Mouse (Mus musculus) adrenal gland, postnatal 36 days (tissue): Measurements from ENCODE around the gene Ublcp1. TPM values are rescaled to one million over a fixed set of nuclear protein-coding genes. Genes with fewer than 3 reads are reported as not detected.

Source experiments
- DNase-seq, 2 experiments: peaks; one replicate each; pipeline ENCODE4 v3.0.0; 2021; ENCODE audit warnings: mixed read lengths in 1 of 2
- total RNA-seq, 2 experiments: library from RNA; stranded (reverse); gene quantifications; 2 replicates each; pipeline ENCODE4 v1.2.3; 2021

The Ublcp1 gene
- total RNA-seq, 2 experiments from 2014 or later: 42.5 to 44.1 TPM

DNA sequence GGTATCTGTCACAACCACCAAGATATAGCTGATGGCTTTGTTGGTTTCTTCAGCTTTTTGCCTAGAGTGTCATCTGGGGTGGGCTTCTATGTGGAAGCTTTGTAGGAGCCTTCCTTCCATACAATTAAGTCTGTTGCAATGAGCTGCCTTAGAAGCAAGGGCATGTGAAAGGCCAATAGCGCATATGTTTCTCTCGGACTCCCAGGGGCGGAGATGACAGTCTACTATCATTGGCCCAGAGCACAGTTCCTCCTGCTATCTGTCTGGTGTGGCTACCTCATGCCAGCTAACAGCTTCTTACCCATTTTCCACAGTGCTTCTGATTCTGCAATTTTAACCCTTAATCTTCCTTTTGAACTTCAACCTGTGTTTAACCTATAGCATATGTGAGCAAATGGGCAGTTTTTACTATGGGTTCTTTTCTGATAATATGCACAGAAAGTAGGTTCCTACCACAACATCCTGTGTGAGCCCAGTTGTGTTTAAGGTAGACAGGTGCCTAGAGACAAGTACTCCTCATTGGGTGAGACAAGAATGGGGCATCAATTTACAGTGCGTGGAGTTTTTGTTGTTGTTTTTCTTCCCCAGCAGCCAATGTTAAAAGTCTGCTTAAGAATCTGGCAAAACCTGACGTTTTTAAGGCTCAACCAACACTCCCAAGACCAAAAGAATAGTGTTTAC lies 24.5 kb upstream of the Ublcp1 start:
- no peak for DNase-seq

DNA sequence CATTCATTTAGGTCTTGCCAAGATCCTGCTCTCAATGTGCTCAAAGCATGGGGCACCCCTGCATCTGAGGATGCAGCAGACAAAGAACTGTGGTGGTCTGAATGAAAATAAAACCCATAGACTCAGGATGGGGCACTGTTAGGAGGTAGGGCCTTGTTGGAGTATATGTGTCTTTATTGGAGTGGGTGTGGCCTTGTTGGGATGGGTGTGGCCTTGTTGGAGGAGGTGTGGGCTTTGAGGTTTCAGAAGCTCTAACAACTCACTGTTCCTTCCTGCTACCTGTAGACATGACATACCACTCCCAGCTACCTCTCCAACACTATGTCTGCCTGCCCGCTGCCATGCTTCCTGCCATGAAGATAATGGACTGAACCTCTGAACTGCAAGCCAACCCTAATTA lies 18.8 kb upstream of the Ublcp1 start:
- DNase-seq: no peak

DNA sequence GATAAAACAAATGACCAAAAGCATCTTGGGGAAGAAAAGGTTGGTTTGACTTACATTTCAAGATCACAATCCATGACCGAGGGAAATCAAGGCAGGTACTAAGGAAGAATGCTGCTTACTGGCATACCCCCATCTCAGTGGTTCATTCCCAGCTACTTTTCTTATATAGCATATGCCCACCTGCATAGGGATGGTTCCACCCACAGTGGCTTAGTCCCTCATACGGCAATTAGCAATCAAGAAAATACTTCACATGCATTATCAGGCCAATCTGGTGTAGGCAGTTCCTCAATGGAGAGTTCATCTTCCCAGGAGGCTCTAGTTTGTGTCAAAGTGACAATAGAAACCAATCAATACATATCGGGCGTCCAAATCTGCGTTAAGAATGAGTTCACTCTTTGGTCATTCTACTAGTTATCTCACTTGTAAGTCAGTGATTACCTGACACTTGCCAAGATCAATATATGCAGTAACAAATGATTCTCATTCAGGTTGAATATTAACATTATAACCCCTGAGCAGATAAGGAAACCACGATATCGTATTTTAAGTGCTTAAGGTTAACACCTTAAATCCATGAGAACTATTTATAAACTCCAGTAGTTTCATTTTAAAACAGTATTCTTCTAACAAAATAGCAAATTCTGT lies 14.9 kb upstream of the Ublcp1 start:
- no peak for DNase-seq

DNA sequence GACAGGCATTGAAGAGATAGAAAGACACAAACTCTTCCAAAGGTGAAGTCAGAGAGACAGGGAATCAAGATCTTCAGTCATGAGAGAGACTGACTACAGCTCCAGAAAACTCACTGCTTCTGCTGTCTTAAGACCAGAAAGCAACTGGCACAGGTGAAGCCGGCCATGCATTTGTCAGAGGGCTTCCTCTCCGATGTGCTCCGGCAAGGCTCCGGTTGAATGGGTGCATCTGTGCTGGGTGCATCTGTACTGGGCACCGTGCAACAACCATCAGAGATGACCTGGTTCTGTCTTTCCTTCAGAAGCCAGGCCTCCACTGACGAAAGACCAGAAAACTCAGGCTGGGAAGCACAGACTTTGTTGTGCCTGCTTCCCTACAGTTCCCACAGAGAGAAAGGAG lies 9.9 kb upstream of the Ublcp1 start:
- no peak for DNase-seq

DNA sequence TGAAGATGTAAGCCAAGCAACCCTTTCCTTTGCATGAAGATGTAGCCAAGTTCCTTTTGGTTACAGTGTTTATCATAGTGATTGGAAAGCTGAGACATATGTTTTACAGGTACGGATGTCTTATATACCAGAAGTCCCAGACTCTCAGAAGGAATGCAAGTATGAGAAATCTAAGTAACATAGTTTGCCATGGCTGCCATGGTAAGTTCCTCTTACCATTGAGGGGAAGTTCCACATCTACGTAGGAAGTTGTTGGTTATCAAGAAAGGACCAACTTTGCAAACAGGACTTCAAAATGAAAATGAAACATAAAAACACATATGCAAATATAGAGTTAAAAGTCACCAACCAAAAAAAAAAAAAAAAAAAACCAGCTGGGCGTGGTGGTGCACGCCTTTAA lies 8.1 kb upstream of the Ublcp1 start:
- DNase-seq: no peak

DNA sequence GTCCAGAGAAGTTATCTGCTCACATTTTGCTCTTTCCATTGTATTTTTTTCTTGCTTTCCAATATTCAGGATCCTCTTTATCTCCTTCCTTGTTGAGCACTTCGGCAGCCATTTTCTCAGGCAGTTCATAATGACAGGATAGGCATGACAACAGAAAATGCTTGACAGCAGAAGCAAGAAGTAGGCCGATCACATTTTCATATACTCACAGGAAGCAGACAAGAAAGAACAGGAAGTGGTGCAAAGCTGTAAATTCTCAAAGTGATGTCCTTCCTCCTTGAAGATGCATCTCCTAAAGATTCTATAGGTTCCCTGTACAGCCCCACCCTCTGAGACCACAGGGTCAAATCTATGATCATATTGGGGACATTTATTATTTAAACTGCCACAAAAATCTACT lies 6.1 kb upstream of the Ublcp1 start:
- no peak for DNase-seq

DNA sequence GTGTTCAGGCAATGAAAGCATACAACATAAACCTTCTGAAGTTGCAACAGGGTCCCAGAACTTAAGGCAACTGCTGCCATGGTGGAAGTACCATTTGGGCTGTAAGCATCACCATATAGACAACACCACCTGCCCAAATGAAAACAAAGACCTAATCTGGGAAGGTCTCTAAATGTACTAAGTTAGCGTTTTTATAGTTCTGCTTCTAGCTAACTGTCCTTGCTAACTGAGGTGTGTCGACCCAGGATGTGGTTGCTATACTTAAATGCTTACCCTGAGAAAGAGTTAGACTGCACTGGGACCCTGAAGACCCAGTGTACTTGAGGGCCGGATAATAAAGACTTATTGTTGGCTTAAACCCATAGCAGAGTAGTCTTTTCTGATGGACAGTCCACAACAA lies 5.2 kb upstream of the Ublcp1 start:
- no peak for DNase-seq

DNA sequence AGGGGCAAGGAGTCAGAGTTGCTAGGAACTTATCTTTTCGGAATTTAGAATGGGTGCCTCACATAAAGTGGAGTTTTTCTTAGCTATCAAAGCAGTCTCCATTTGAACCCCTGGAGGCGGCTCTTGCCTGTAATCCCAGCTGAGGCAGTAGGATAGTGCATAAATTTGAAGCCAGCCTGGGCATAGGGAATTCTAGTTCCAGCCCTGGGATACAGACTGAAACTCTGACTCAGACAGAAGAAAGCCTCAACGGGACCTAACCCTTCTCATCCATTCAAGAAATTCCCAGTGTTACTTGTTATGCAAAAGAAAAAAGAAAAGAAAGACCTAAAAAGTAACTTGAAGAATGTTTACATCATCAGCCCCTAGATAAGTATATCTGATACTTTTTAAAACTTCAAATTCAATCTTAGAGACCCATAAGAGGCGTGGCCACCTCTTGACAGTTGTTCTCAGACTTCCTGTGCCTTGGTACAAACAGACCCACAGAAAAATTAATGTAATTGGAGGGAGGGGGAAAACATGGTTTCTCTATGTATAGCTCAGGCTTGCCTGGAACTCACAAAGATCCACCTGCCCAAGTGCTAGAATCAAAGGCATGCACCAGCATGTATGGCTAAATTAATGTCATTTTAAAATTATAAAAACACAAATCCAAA lies 1.2 kb upstream of the Ublcp1 start:
- no peak for DNase-seq

DNA sequence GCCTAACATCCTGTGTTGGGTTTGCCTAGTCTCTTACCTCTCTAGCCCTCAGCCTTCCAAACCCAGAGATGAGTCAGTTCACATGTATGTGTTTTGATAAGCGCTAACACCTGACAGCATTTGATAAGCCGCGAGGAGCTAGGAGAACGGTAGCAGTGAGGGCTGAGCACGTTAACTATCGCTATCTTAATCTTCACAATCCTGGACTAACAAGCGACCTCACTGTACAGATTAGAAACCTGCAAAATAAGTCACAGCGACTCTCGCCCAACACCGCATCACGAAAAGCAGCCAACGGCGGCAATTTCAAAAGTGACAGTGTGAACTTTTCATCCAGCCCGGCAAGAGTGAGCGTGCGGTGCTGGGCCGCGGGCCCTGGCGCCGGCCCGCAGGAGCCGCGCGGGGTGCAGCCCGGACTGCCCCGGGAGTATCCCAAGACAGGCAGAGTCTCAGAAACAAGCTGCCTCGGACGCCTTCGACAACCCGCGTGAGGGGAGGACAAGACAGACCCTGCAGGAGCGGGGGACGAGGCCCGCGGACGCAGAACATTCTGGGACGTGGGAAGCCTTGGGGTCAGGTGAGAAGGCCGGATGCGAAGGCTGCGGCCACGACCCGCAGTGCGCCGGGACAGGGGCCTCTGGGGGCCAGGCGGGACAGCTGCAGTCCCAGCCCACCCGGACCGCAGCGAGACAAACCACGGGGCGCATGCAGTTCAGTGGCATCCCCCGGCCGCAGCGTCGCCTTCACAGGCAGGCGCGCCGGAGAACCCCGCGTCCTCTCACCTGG lies 459 bp downstream of the Ublcp1 start:
- no peak for DNase-seq

DNA sequence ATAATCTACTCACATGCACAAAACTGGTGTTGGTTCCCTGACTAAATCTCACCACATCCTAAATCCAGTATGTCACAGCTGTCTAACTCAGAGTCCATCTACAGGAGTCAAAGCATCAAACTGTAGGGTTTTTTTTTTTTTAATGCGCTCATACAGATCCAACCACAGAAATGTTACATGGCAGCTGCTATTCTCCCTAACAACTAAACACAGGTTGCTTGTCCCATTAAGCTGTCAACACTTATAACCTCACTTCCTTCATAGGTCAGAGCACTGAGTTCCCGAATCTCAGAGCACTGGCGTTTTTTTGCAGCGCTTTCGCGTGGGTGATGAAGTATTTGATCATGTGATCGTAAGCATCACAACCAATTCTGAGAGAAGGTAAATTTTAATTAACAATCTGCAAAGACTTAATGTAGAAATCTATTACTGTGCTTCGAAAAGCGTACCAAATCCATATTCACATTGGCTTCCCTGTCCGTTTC lies 1.9 kb downstream of the Ublcp1 start:
- no peak for DNase-seq

DNA sequence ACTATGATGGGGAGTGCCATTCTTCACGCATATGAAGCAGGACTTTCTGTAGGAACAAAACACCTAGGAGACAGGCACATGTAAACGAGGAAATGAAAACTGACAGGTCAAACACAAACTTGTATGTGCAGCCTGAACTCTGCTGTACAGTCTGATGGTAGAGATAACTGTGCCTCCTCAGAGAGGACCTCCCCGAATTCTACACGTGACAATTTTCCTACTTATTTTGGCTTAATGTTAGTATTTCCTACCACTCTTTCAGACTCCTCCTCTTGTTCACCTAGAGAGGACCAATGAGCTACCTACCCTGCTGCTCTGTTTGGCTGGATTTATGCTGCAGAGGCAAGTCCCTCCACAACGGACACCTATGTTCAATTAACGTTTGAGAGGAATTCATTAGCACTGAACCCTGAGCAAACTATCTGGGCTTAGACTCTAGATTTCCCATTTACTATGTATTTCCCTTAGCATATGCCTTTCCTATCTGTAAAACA lies 3.3 kb downstream of the Ublcp1 start:
- no peak for DNase-seq

DNA sequence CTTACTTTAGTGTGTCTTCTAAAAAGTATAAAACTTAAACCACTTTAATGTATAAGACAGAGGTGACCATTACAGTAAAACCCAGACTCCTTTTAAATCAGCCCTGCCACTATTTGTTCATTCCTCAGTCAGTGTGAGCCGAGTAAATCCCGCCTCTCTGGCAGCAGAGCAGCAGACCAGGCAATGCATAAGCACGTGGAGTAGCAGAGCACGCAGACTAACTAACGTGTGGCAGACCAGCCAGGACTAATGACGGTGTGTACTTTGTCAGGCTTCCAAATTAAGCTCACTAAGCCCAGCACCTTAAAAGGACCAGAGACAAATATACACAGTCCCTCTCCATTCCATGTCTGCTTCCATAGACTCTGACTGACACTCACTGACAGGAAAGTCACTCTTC lies 8.8 kb downstream of the Ublcp1 start:
- no peak for DNase-seq

DNA sequence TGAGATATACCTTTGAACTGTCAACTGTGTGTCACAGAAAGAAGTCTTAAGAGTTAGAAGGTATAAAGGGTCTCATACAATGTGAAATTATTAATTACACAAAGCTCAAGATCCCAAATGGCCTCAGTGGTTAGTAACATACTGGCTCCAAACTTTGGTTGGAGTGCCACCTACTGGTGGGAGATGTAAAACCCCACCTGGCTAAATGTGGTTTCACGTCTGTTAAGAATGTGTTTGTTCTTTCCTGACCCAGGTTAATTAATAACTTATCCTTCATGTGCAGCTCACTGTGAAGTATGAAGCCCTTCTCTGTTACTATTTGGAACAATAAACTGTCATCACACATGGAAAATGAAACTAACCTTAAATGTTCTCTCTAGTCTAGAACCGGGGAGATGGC lies 16.9 kb downstream of the Ublcp1 start:
- DNase-seq: peak; percentile 53 to 64

DNA sequence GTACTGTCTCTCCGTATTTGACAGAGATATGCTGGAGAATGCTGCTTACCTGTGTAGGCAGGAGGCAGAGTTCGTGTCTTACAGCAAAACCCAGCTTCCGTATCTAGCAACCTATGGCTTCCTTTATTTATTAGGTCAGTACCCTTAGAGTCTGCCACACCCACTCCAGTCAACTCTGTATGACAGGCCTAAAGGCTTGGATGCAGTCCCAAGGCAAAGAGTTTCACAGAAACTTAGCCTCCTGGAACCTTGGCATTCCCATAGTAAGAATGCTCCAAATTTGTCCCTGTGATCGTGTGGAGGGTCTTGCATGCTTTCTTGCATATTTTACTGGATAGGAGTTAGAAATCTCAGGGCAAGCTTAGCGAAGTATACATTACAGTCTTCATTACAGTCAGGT lies 18.3 kb downstream of the Ublcp1 start:
- DNase-seq: peak in 1 of 2 experiments; percentile 7

DNA sequence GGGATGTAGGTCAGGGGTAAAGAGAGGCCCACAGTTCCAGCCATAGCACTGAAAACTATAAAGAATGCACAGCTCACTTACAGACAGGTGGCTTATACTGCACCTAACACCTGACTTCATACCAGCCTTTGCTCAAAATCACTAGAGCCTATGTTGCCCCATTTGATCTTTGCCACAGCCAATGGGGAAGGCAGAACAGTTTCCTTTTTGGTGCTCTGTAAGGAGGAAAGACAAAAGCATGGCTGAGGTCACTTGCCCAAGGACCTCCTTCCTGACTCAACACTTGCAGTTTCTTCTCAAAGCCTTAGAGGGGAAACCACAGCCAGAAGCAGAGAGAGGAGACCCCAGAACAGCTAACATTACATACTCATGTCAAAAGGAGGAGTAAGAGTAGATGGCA lies 19.3 kb downstream of the Ublcp1 start:
- no peak for DNase-seq

DNA sequence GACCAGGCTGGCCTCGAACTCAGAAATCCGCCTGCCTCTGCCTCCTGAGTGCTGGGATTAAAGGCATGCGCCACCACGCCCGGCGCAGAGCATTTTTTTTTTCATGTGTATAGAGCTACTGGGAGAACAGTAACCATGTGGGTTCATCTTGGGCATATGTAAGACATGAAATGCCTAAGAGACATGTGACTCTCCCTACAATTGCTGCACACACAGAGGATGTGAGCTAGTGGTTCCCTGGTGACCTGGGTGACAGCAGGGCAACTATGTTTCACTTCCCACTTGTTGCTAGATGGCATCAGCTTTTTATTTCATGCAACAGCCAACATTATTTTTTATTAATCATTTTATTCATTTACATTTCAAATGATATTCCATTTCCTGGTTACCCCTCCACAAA lies 32.5 kb downstream of the Ublcp1 start:
- no peak for DNase-seq

DNA sequence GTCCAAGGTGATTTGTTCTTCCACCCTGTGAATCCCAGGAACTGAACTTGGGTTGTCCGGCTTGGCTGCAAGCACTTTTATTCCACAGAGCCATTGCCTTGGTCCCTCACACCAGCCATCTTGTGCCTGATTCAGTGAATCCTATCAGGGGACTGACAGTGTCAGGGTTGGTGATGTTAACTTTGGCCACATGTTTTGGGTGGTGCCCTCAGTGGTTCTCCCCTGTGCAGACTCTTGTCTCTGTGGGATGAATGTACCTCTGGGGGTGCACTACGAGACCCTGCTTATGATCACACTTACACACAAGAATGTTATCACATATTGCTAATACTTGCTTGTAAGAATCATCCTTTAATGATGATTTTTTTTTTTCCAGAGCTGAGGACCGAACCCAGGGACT lies 40.3 kb downstream of the Ublcp1 start:
- no peak for DNase-seq

DNA sequence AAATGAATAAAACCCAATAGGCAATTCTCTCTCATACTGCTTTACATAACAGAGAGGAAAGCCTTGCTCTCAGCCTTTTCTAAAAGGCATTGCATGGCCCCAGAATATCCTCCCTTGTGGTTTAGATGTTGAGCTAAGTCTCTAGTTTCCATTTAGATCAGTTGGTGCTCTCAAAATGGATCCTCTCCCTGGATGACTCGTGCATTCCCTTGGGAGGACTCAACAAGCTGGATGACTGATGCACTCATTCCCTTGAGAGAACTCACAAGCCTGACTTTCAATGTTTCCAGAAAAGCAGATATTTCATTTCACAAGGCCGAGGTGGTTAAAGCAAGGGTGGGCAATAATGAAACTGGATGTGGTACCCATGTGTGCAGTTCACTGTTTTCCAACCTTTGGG lies 42.3 kb downstream of the Ublcp1 start:
- DNase-seq: no peak

DNA sequence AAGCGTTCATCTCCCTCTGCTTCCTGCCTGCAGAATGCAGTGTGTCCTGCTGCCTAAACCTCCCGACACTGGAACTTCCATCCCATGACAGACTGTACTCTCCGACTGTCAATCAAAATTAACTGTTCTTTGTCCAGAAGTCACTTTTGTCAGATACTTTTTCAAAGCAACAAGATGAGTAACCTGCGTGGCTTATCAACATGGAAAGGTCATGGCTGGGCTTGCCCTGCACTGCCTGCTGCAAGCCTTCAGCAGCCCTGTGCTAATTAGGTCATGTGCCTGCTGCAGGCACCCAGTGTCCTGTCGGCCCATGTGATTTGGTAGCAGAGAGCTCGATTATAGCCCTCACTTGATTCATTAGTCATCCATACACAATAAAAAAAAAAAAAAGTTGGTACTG lies 44.7 kb downstream of the Ublcp1 start:
- peak; percentile 63 to 68 for DNase-seq

DNA sequence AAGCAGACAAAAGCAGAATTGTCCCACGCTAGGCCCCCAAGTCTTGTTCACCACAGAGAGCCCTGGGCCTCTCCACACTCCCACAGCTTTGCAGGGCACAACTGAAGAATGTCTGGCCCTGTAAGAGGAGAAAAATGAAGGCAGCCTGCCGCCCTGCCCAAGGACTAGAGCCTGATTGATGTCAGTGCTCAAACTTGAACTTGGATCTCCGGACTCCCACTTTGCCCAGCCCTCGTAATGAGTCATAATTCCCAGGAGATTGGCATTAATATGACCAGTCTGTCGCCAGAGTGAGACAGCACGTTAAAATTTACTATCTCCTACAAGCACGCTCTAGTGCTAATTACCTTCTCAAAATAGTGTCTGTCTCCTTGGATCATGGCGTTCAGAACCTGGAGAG lies 45.3 kb downstream of the Ublcp1 start:
- peak; percentile 36 to 49 for DNase-seq

DNA sequence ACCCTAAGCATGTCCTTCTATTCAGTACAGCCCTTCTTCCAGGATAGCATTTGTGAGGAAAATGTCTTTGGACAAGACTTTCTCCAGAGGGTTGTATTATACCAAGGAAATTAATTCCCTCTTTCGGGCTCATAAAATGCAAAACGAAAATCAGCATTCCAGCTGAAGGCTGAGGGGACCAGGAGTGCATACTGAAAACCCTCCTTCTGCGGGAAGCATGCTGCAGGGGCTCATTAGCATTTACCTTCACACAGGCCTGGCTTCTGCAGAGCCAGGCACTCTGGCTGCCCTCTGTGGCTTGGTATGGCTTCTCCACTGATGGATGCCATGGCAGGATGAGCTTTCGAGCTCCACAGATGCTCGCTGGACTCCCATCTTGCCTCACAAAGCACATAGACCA lies 46.3 kb downstream of the Ublcp1 start:
- no peak for DNase-seq

DNA sequence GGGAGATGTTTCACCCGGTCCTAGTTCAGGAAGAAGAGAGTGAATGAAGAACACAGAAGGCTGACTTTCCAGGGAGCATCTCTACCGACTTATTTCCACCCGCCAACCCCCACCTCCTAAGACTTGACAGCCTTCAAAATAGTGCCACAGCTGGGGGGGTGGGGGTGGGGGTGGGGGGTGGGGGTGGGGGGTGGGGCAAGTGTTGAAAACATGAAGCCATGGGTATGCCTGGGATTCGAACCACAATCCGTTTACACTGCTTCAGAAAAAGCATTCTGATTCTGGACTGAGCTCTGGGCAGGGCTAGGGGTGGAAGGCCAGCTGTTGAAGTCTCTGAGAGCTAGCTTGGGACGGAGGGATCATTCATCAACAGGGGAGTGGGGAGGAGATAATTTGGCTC lies 47.0 kb downstream of the Ublcp1 start:
- no peak for DNase-seq
